Mouse (Mus musculus): ENCODE results near the gene AL607142.1.

- TF ChIP-seq CTCF (IDR thresholded peaks at IDR 0.05; ENCODE audit: extremely low read depth, insufficient read length, insufficient replicate concordance, low read depth, low read length) (no peak), POLR2A (IDR thresholded peaks at IDR 0.05; ENCODE audit: low read depth, low read length) (no peak)
These were observed 34.9 kb upstream of the AL607142.1 start for GRCm38 (mm10) chr4:120029937-120030336.
